Mouse (Mus musculus) midbrain, postnatal 0 days (tissue): ENCODE results near the gene Gabra4. TPM values are rescaled to one million over a fixed set of nuclear protein-coding genes. Genes with fewer than 3 reads are reported as not detected.
"Not testable (repeated sequence)": the region's sequence is repeated elsewhere in the genome, so short reads cannot be mapped to it uniquely, and the experiment has no call there.

Source experiments
- ATAC-seq: fragments of 200-750 bp; cut with Nextera tagmentation; 2 replicates; pipeline ENCODE4 v1.8.0; 2017; ENCODE audit warnings: moderate number of reproducible peaks, mild to moderate bottlenecking, moderate TSS enrichment, moderate library complexity; ENCODE audit not compliant: low FRiP score
- DNase-seq: peaks from one replicate; pipeline ENCODE4 v3.0.0-alpha.2; 2015; ENCODE audit warnings: low spot score
- H3K27ac ChIP-seq: fragments of 300-500 bp; sonication (generic); 2 replicates; pipeline ENCODE4 v1.5.1; 2014; ENCODE audit warnings: low read depth, mild to moderate bottlenecking, low read length, mixed read lengths
- H3K27me3 ChIP-seq: fragments of 300-500 bp; sonication (generic); 2 replicates; pipeline ENCODE4 v1.6.1; 2014; ENCODE audit warnings: low read length, control low read depth, mixed read lengths; ENCODE audit not compliant: insufficient read depth
- H3K36me3 ChIP-seq: fragments of 300-500 bp; sonication (generic); 2 replicates; pipeline ENCODE4 v1.6.1; 2014; ENCODE audit warnings: low read length, control low read depth, mixed read lengths; ENCODE audit not compliant: insufficient read depth
- H3K4me1 ChIP-seq: fragments of 300-500 bp; sonication (generic); 2 replicates; pipeline ENCODE4 v1.6.1; 2014; ENCODE audit warnings: mild to moderate bottlenecking, control low read depth, antibody characterized with exemption, low read length, mixed read lengths; ENCODE audit not compliant: insufficient read depth
- H3K4me2 ChIP-seq: fragments of 300-500 bp; sonication (generic); 2 replicates; pipeline ENCODE4 v1.6.1; 2014; ENCODE audit warnings: low read depth, mild to moderate bottlenecking, low read length, mixed read lengths; ENCODE audit not compliant: poor library complexity, severe bottlenecking
- H3K4me3 ChIP-seq: fragments of 300-500 bp; sonication (generic); 2 replicates; pipeline ENCODE4 v1.5.1; 2014; ENCODE audit warnings: low read depth, mild to moderate bottlenecking, low read length, moderate library complexity
- H3K9ac ChIP-seq: fragments of 300-500 bp; sonication (generic); replicated peaks from 2 replicates; pipeline ENCODE4 v1.6.1; 2014; ENCODE audit warnings: mild to moderate bottlenecking, low read length, moderate library complexity, mixed read lengths; ENCODE audit not compliant: poor library complexity, severe bottlenecking
- H3K9me3 ChIP-seq: fragments of 300-500 bp; sonication (generic); 2 replicates; pipeline ENCODE4 v1.6.1; 2016; ENCODE audit warnings: low read length, control low read depth
- CTCF ChIP-seq: IDR thresholded peaks from 2 replicates; pipeline ENCODE4 v1.5.1; 2016; ENCODE audit warnings: antibody characterized with exemption, mild to moderate bottlenecking
- WGBS: fragments of 180-500 bp; shearing (Covaris S2); extraction: QIAGEN DNeasy Blood & Tissue Kit; methylation state at CpG from one replicate; pipeline ENCODE4 v1.1.7; 2014; 5-methylcytosine and 5-hydroxymethylcytosine counted together
- polyA plus RNA-seq: library from polyadenylated mRNA; unstranded; fragments of >200 nt; fragmentation: Nextera tagmentation; extraction: Ambion mirVana; gene quantifications from 2 replicates; pipeline ENCODE4 v1.2.1, GENCODE M21; 2015
- total RNA-seq: library from RNA; depleted of rRNA; stranded (reverse); fragments of >200 nt; gene quantifications from 2 replicates; pipeline ENCODE4 v1.2.3, GENCODE M21; 2014; rRNA removed

The Gabra4 gene
- total and polyA plus RNA-seq, 2 experiments from 2014 or later, result 18.9 to 22.5 TPM

GRCm38 (mm10) chr5:71593745-71594255, 64.3 kb downstream of the Gabra4 start:
- H3K4me3 ChIP-seq, result no peak overlapping the region
- H3K27ac ChIP-seq, result no peak overlapping the region
- WGBS, result 94% methylated on average over 2 of the region's 2 CpGs
- H3K4me1 ChIP-seq, result no peaks in the 10 kb centered on the region
- H3K9me3 ChIP-seq, result no peaks in the 10 kb centered on the region
- no peak for TF ChIP-seq CTCF
- ATAC-seq, result no peak
- no peaks in the 10 kb centered on the region for H3K36me3 ChIP-seq
- no peak for DNase-seq
- no peak overlapping the region for H3K9ac ChIP-seq
- H3K4me2 ChIP-seq, result no peak overlapping the region
- no peaks in the 10 kb centered on the region for H3K27me3 ChIP-seq

GRCm38 (mm10) chr5:71571646-71572237, 86.4 kb downstream of the Gabra4 start:
- no peak overlapping the region for H3K4me3 ChIP-seq
- 80% methylated on average over 9 of the region's 9 CpGs for WGBS
- H3K4me1 ChIP-seq, result no peaks in the 10 kb centered on the region
- H3K27ac ChIP-seq, result no peak overlapping the region
- no peak for ATAC-seq
- no peak overlapping the region for H3K9ac ChIP-seq
- no peaks in the 10 kb centered on the region for H3K9me3 ChIP-seq
- no peak for TF ChIP-seq CTCF
- H3K4me2 ChIP-seq, result no peak overlapping the region
- no peak for DNase-seq
- H3K36me3 ChIP-seq, result no peaks in the 10 kb centered on the region
- no peaks in the 10 kb centered on the region for H3K27me3 ChIP-seq

- Histone ChIP-seq H3K4me1 (no peaks in the 10 kb centered on the region), H3K9ac (no peak within 1 kb of the TSS), H3K36me3 (no peaks in the 10 kb centered on the region), H3K4me3 (no peak within 1 kb of the TSS), H3K27me3 (no peaks in the 10 kb centered on the region), H3K4me2 (no peak within 1 kb of the TSS), H3K9me3 (no peaks in the 10 kb centered on the region), H3K27ac (no peak within 1 kb of the TSS)
- DNase-seq, result no peak
- ATAC-seq, result no peak
- no peak for TF ChIP-seq CTCF
- WGBS, result 96% methylated on average over 10 of the region's 10 CpGs
Measured at GRCm38 (mm10) chr5:71548079-71548478, 110.0 kb downstream of the Gabra4 start, which contains the start of gene Cox7b2. Gene Cox7b2 (minus strand): TSS chr5:71548205.

- Histone ChIP-seq H3K4me1 (no peaks in the 10 kb centered on the region), H3K4me3 (no peak overlapping the region), H3K27ac (no peak overlapping the region), H3K4me2 (no peak overlapping the region), H3K27me3 (no peaks in the 10 kb centered on the region), H3K9me3 (no peaks in the 10 kb centered on the region), H3K36me3 (no peaks in the 10 kb centered on the region), H3K9ac (no peak overlapping the region)
- ATAC-seq (no peak), DNase-seq (no peak)
- peak; percentile 14; the same call in 1 of the 2 replicates for TF ChIP-seq CTCF
Measured at GRCm38 (mm10) chr5:71545554-71545953, 112.6 kb downstream of the Gabra4 start.

GRCm38 (mm10) chr5:71525486-71525885, 132.6 kb downstream of the Gabra4 start:
- not testable (repeated sequence) for H3K4me1 ChIP-seq, DNase-seq, H3K9ac ChIP-seq, H3K36me3 ChIP-seq, ATAC-seq, H3K27me3 ChIP-seq, H3K4me3 ChIP-seq, H3K9me3 ChIP-seq, H3K4me2 ChIP-seq, H3K27ac ChIP-seq
- WGBS, result 69% methylated on average over 7 of the region's 15 CpGs

Other genes starting within 250 kb of the Gabra4 start
- not detected in 2 replicates for gene Cox7b2, start 110.1 kb downstream of the Gabra4 start, total RNA-seq
- 1.2 and 1.5 TPM in 2 replicates for gene Cox7b2, start 110.1 kb downstream of the Gabra4 start, polyA plus RNA-seq
- gene Gabrb1, start 195 bp downstream of the Gabra4 start, total RNA-seq, result 15.3 and 21.2 TPM in 2 replicates
- gene Gabrb1, start 195 bp downstream of the Gabra4 start, polyA plus RNA-seq, result 43.6 and 46.6 TPM in 2 replicates